In the genomic region with DNA sequence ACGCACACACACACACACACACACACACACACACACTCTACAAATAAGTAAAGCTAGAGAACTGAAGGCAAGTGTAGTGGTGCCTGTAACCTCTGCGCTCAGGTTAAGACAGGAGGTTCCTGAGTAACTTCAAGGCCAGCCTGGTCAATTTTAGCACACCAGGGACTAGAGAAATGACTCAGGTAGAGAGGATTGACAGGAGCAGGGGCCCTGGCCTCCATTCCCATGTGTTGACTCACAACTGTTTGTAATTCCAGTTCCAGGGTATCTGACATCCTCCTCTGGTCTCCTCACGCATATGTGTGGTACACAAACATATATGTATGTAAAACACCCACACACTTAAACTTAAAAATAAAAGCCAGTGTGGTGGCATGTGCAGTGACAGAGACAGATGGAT, we compare ENCODE assay signal across 26 mouse cellular contexts.
"Had no signal": no experiment of that assay in that cellular context is flagged by ENCODE, and none has a peak within 500 bp of the region (broad histone marks: within the 10 kb centered on the region; RNA-seq: fewer than 3 reads in every experiment).

No protein-coding gene starts in this region.

- H3K4me3 ChIP-seq: gastrocnemius, adult 2 months; heart, adult 2 months; heart, embryonic 13.5 days; heart, embryonic 15.5 days; hindbrain, embryonic 10.5 days; hindbrain, embryonic 12.5 days; intestine, embryonic 15.5 days; limb, embryonic 13.5 days; limb, embryonic 15.5 days had no signal

- DNase-seq: gastrocnemius, adult 2 months; gastrocnemius, postnatal 10 days; gastrocnemius, postnatal 25 days; heart, adult 2 months; heart, postnatal 14 days; heart, postnatal 36 days; kidney, adult 18-20 months; kidney, adult 8-10 months; kidney, postnatal 14 days; kidney, postnatal 36 days; layer of hippocampus, adult 9-11 months; layer of hippocampus, postnatal 36 days; left cerebral cortex, postnatal 4 days had no signal

- H3K9ac ChIP-seq: heart, embryonic 13.5 days; heart, embryonic 15.5 days; hindbrain, embryonic 12.5 days; hindbrain, embryonic 14.5 days; intestine, embryonic 15.5 days; limb, embryonic 13.5 days; limb, embryonic 15.5 days; liver, embryonic 14.5 days had no signal

- ATAC-seq: hindbrain, embryonic 16.5 days; inflammation-experienced regulatory T-cells, adult 6 months; intestine, embryonic 15.5 days; intestine, postnatal 0 days had no signal

- H3K4me2 ChIP-seq: heart, embryonic 11.5 days; heart, embryonic 13.5 days; heart, embryonic 15.5 days; hindbrain, embryonic 12.5 days; hindbrain, embryonic 14.5 days; intestine, embryonic 15.5 days; limb, embryonic 13.5 days; limb, embryonic 15.5 days had no signal

- H3K27ac ChIP-seq: gastrocnemius, adult 2 months; heart, adult 2 months; heart, embryonic 13.5 days; heart, embryonic 15.5 days; hindbrain, embryonic 10.5 days; hindbrain, embryonic 12.5 days; hindbrain, embryonic 14.5 days; intestine, embryonic 15.5 days; limb, embryonic 13.5 days; limb, embryonic 15.5 days; liver, embryonic 14.5 days had no signal

- H3K9me3 ChIP-seq: heart, embryonic 13.5 days; heart, embryonic 15.5 days; hindbrain, embryonic 10.5 days; hindbrain, embryonic 12.5 days; intestine, embryonic 15.5 days; limb, embryonic 13.5 days; limb, embryonic 15.5 days had no signal
